Mouse (Mus musculus): ENCODE measurements at regions not wholly inside any gene's neighbourhood (a gene's known extent, or its start where the extent isn't known, plus 50 kb on each side); places are given as distances from the start of the nearest gene placed in this dataset.

GRCm38 (mm10) chr2:74435184-74435911 is 143.9 kb downstream of the Lnpk start:
- Histone ChIP-seq H3K27me3 (ENCODE audit: control insufficient read depth, insufficient read depth, low read length) (no peaks in the 10 kb centered on the region), H3K27ac (ENCODE audit: insufficient read depth, low read length) (no peak overlapping the region), H3K4me3 (ENCODE audit: extremely low read depth, insufficient read depth, insufficient read length) (no peak overlapping the region), H3K4me1 (ENCODE audit: control insufficient read depth, insufficient read depth, insufficient read length) (no peaks in the 10 kb centered on the region), H3K36me3 (ENCODE audit: control insufficient read depth, insufficient read depth, low read length) (no peaks in the 10 kb centered on the region)
- WGBS: 72% methylated on average over 13 of the region's 13 CpGs
- TF ChIP-seq POLR2A (IDR thresholded peaks at IDR 0.05; ENCODE audit: low read depth, low read length) (no peak), CTCF (IDR thresholded peaks at IDR 0.05; ENCODE audit: extremely low read depth, insufficient read depth, insufficient read length, insufficient replicate concordance) (no peak)
- DNase-seq (ENCODE audit: low read depth in 1 of 2, low spot score in 2 of 2): no peak

GRCm38 (mm10) chr2:74426746-74427145 is 152.5 kb downstream of the Lnpk start:
- no peaks in the 10 kb centered on the region for H3K4me1 ChIP-seq (ENCODE audit: control insufficient read depth, insufficient read depth, insufficient read length)
- no peak overlapping the region for H3K27ac ChIP-seq (ENCODE audit: insufficient read depth, low read length)
- DNase-seq (ENCODE audit: low read depth in 1 of 2, low spot score in 2 of 2): no peak
- no peaks in the 10 kb centered on the region for H3K36me3 ChIP-seq (ENCODE audit: control insufficient read depth, insufficient read depth, low read length)
- 84% methylated on average over 15 of the region's 15 CpGs for WGBS
- no peaks in the 10 kb centered on the region for H3K27me3 ChIP-seq (ENCODE audit: control insufficient read depth, insufficient read depth, low read length)
- TF ChIP-seq POLR2A (IDR thresholded peaks at IDR 0.05; ENCODE audit: low read depth, low read length) (no peak), CTCF (IDR thresholded peaks at IDR 0.05; ENCODE audit: extremely low read depth, insufficient read depth, insufficient read length, insufficient replicate concordance) (no peak)
- no peak overlapping the region for H3K4me3 ChIP-seq (ENCODE audit: extremely low read depth, insufficient read depth, insufficient read length)

- TF ChIP-seq POLR2A (IDR thresholded peaks at IDR 0.05; ENCODE audit: low read depth, low read length): no peak
- no peak for TF ChIP-seq CTCF (IDR thresholded peaks at IDR 0.05; ENCODE audit: extremely low read depth, insufficient read depth, insufficient read length, insufficient replicate concordance)
- H3K36me3 ChIP-seq (ENCODE audit: control insufficient read depth, insufficient read depth, low read length): no peaks in the 10 kb centered on the region
- no peak overlapping the region for H3K4me3 ChIP-seq (ENCODE audit: extremely low read depth, insufficient read depth, insufficient read length)
- no peak for DNase-seq (ENCODE audit: low read depth in 1 of 2, low spot score in 2 of 2)
- no peak overlapping the region for H3K27ac ChIP-seq (ENCODE audit: insufficient read depth, low read length)
- no peaks in the 10 kb centered on the region for H3K27me3 ChIP-seq (ENCODE audit: control insufficient read depth, insufficient read depth, low read length)
- WGBS: 88% methylated on average over 3 of the region's 3 CpGs
- no peaks in the 10 kb centered on the region for H3K4me1 ChIP-seq (ENCODE audit: control insufficient read depth, insufficient read depth, insufficient read length)
These were observed 154.5 kb downstream of the Lnpk start for GRCm38 (mm10) chr2:74424726-74425125.

- Histone ChIP-seq H3K4me3 (ENCODE audit: extremely low read depth, insufficient read depth, insufficient read length) (no peak overlapping the region), H3K4me1 (ENCODE audit: control insufficient read depth, insufficient read depth, insufficient read length) (no peaks in the 10 kb centered on the region), H3K36me3 (ENCODE audit: control insufficient read depth, insufficient read depth, low read length) (no peaks in the 10 kb centered on the region), H3K27ac (ENCODE audit: insufficient read depth, low read length) (no peak overlapping the region), H3K27me3 (ENCODE audit: control insufficient read depth, insufficient read depth, low read length) (no peaks in the 10 kb centered on the region)
- WGBS: 82% methylated on average over 4 of the region's 4 CpGs
- DNase-seq (ENCODE audit: low read depth in 1 of 2, low spot score in 2 of 2): no peak
- TF ChIP-seq CTCF (IDR thresholded peaks at IDR 0.05; ENCODE audit: extremely low read depth, insufficient read depth, insufficient read length, insufficient replicate concordance) (no peak), POLR2A (IDR thresholded peaks at IDR 0.05; ENCODE audit: low read depth, low read length) (no peak)
These were observed 163.1 kb downstream of the Lnpk start for GRCm38 (mm10) chr2:74416097-74416496.

GRCm38 (mm10) chr2:74414721-74415120 is 164.5 kb downstream of the Lnpk start:
- DNase-seq (ENCODE audit: low read depth in 1 of 2, low spot score in 2 of 2): no peak
- H3K36me3 ChIP-seq (ENCODE audit: control insufficient read depth, insufficient read depth, low read length): no peaks in the 10 kb centered on the region
- H3K27me3 ChIP-seq (ENCODE audit: control insufficient read depth, insufficient read depth, low read length): no peaks in the 10 kb centered on the region
- H3K4me1 ChIP-seq (ENCODE audit: control insufficient read depth, insufficient read depth, insufficient read length): no peaks in the 10 kb centered on the region
- WGBS: 86% methylated on average over 13 of the region's 13 CpGs
- no peak overlapping the region for H3K4me3 ChIP-seq (ENCODE audit: extremely low read depth, insufficient read depth, insufficient read length)
- H3K27ac ChIP-seq (ENCODE audit: insufficient read depth, low read length): no peak overlapping the region
- TF ChIP-seq POLR2A (IDR thresholded peaks at IDR 0.05; ENCODE audit: low read depth, low read length) (no peak), CTCF (IDR thresholded peaks at IDR 0.05; ENCODE audit: extremely low read depth, insufficient read depth, insufficient read length, insufficient replicate concordance) (no peak)

GRCm38 (mm10) chr2:74409856-74410404 is 169.3 kb downstream of the Lnpk start:
- no peak for DNase-seq (ENCODE audit: low read depth in 1 of 2, low spot score in 2 of 2)
- WGBS: 71% methylated on average over 4 of the region's 4 CpGs
- Histone ChIP-seq H3K27me3 (ENCODE audit: control insufficient read depth, insufficient read depth, low read length) (no peaks in the 10 kb centered on the region), H3K27ac (ENCODE audit: insufficient read depth, low read length) (no peak overlapping the region), H3K4me1 (ENCODE audit: control insufficient read depth, insufficient read depth, insufficient read length) (no peaks in the 10 kb centered on the region), H3K4me3 (ENCODE audit: extremely low read depth, insufficient read depth, insufficient read length) (no peak overlapping the region), H3K36me3 (ENCODE audit: control insufficient read depth, insufficient read depth, low read length) (no peaks in the 10 kb centered on the region)
- TF ChIP-seq CTCF (IDR thresholded peaks at IDR 0.05; ENCODE audit: extremely low read depth, insufficient read depth, insufficient read length, insufficient replicate concordance) (no peak), POLR2A (IDR thresholded peaks at IDR 0.05; ENCODE audit: low read depth, low read length) (no peak)

- 77% methylated on average over 3 of the region's 3 CpGs for WGBS
- Histone ChIP-seq H3K4me3 (ENCODE audit: extremely low read depth, insufficient read depth, insufficient read length) (no peak overlapping the region), H3K36me3 (ENCODE audit: control insufficient read depth, insufficient read depth, low read length) (no peaks in the 10 kb centered on the region), H3K4me1 (ENCODE audit: control insufficient read depth, insufficient read depth, insufficient read length) (no peaks in the 10 kb centered on the region), H3K27me3 (ENCODE audit: control insufficient read depth, insufficient read depth, low read length) (no peaks in the 10 kb centered on the region), H3K27ac (ENCODE audit: insufficient read depth, low read length) (no peak overlapping the region)
- no peak for TF ChIP-seq CTCF (IDR thresholded peaks at IDR 0.05; ENCODE audit: extremely low read depth, insufficient read depth, insufficient read length, insufficient replicate concordance)
- no peak for TF ChIP-seq POLR2A (IDR thresholded peaks at IDR 0.05; ENCODE audit: low read depth, low read length)
- DNase-seq (ENCODE audit: low read depth in 1 of 2, low spot score in 2 of 2): no peak
These were observed 174.7 kb downstream of the Lnpk start for GRCm38 (mm10) chr2:74404493-74404892.
